Mouse (Mus musculus) hindbrain, embryonic 11.5 days (tissue): ENCODE measurements around the gene Ppp4r1. TPM values are rescaled to one million over a fixed set of nuclear protein-coding genes. Genes with fewer than 3 reads are reported as not detected.

Source experiments
- ATAC-seq: fragments of 200-750 bp; cut with Nextera tagmentation; 2 replicates; pipeline ENCODE4 v1.8.0; 2017; ENCODE audit warnings: mild to moderate bottlenecking, moderate TSS enrichment, moderate library complexity; ENCODE audit not compliant: low FRiP score
- DNase-seq: peaks from one replicate; pipeline ENCODE4 v3.0.0-alpha.2; 2015; ENCODE audit warnings: low spot score
- H3K27ac ChIP-seq: fragments of 300-500 bp; sonication (generic); 2 replicates; pipeline ENCODE4 v1.5.1; 2014; ENCODE audit warnings: mild to moderate bottlenecking, low read depth, low read length
- H3K27me3 ChIP-seq: fragments of 300-500 bp; sonication (generic); 2 replicates; pipeline ENCODE4 v1.6.1; 2014; ENCODE audit warnings: mild to moderate bottlenecking, low read length, moderate library complexity, mixed read lengths; ENCODE audit not compliant: control insufficient read depth, insufficient read depth
- H3K36me3 ChIP-seq: fragments of 300-500 bp; sonication (generic); 2 replicates; pipeline ENCODE4 v1.6.1; 2014; ENCODE audit warnings: mild to moderate bottlenecking, low read length, moderate library complexity, mixed read lengths; ENCODE audit not compliant: control insufficient read depth, insufficient read depth
- H3K4me1 ChIP-seq: fragments of 300-500 bp; sonication (generic); replicated peaks from 2 replicates; pipeline ENCODE4 v1.6.1; 2014; ENCODE audit warnings: low read length, mixed read lengths; ENCODE audit not compliant: control insufficient read depth, insufficient read depth
- H3K4me2 ChIP-seq: fragments of 300-500 bp; sonication (generic); replicated peaks from 2 replicates; pipeline ENCODE4 v1.6.1; 2014; ENCODE audit warnings: mild to moderate bottlenecking, low read depth, low read length
- H3K4me3 ChIP-seq: fragments of 300-500 bp; sonication (generic); 2 replicates; pipeline ENCODE4 v1.5.1; 2014; ENCODE audit warnings: low read depth, low read length
- H3K9ac ChIP-seq: fragments of 300-500 bp; sonication (generic); 2 replicates; pipeline ENCODE4 v1.6.1; 2014; ENCODE audit warnings: low read depth, low read length
- H3K9me3 ChIP-seq: fragments of 300-500 bp; sonication (generic); 2 replicates; pipeline ENCODE4 v1.6.1; 2016; ENCODE audit warnings: low read length; ENCODE audit not compliant: control insufficient read depth
- WGBS: fragments of 180-500 bp; shearing (Covaris S2); extraction: QIAGEN DNeasy Blood & Tissue Kit; methylation state at CpG from one replicate; pipeline ENCODE4 v1.1.7; 2014; 5-methylcytosine and 5-hydroxymethylcytosine counted together
- polyA plus RNA-seq: library from polyadenylated mRNA; unstranded; fragments of >200 nt; fragmentation: Nextera tagmentation; extraction: Ambion mirVana; gene quantifications from 2 replicates; pipeline ENCODE4 v1.2.1, GENCODE M21; 2014

Gene Ppp4r1
- polyA plus RNA-seq, 1 experiment from 2014 or later: 48.9 TPM

DNA sequence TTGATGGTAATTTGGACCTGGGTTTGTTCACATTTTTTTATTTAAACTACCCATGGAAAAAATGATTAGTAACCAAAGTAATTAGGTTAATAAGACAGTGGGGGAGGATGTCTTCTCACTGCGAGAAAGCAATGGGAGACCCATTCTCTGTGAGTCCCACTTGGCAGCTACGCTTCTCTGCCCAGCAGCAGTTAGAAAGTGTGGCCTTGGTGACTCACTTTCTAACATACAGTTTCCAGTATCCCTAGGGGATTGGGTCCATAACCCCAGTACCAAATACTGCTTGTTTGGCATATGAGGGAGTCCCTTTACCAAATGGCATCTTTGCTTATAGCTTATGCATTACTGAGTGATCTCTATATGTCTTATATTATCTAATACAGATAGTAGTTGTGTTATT, 8.8 kb downstream of the Ppp4r1 start:
- H3K36me3 ChIP-seq: no peaks in the 10 kb centered on the region
- WGBS: 95% methylated on average over 2 of the region's 2 CpGs
- no peaks in the 10 kb centered on the region for H3K27me3 ChIP-seq
- ATAC-seq (no peak), DNase-seq (no peak)
- no peak overlapping the region for H3K4me2 ChIP-seq
- H3K9me3 ChIP-seq: no peaks in the 10 kb centered on the region
- no peak overlapping the region for H3K9ac ChIP-seq
- H3K4me1 ChIP-seq: no peaks in the 10 kb centered on the region
- no peak overlapping the region for H3K4me3 ChIP-seq
- no peak overlapping the region for H3K27ac ChIP-seq

DNA sequence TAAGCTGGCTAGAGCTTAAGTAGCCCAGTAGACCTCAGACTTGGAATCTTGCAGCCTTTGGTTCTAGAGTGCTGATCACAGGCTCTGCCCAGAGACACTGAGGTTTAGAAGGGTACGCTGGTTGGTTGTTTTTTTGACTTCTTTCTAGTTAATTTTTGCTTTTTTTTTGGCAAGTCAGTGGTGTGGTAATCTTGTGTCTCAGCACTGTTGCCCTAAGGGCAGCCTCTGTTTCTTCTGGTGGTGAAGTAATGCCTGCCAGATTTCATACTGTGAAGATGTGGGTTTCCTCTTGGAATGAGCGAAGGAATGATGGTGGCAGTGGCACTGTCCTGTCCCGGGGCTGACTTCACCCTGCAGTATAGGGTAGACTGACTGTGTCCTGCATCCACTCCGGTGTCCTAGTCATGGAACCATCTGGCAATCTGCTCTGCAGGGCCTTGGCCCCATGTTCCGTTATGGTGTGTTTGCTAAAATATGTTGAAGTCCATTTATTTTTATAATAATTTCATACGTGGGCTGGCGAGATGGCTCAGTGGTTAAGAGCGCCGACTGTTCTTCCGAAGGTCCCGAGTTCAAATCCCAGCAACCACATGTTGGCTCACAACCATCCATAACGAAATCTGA, 11.0 kb downstream of the Ppp4r1 start:
- H3K9me3 ChIP-seq: no peaks in the 10 kb centered on the region
- 97% methylated on average over 12 of the region's 12 CpGs for WGBS
- no peak overlapping the region for H3K27ac ChIP-seq
- no peak overlapping the region for H3K4me2 ChIP-seq
- no peak for DNase-seq
- no peaks in the 10 kb centered on the region for H3K36me3 ChIP-seq
- ATAC-seq: no peak
- H3K27me3 ChIP-seq: no peaks in the 10 kb centered on the region
- no peak overlapping the region for H3K9ac ChIP-seq
- no peaks in the 10 kb centered on the region for H3K4me1 ChIP-seq
- H3K4me3 ChIP-seq: no peak overlapping the region

DNA sequence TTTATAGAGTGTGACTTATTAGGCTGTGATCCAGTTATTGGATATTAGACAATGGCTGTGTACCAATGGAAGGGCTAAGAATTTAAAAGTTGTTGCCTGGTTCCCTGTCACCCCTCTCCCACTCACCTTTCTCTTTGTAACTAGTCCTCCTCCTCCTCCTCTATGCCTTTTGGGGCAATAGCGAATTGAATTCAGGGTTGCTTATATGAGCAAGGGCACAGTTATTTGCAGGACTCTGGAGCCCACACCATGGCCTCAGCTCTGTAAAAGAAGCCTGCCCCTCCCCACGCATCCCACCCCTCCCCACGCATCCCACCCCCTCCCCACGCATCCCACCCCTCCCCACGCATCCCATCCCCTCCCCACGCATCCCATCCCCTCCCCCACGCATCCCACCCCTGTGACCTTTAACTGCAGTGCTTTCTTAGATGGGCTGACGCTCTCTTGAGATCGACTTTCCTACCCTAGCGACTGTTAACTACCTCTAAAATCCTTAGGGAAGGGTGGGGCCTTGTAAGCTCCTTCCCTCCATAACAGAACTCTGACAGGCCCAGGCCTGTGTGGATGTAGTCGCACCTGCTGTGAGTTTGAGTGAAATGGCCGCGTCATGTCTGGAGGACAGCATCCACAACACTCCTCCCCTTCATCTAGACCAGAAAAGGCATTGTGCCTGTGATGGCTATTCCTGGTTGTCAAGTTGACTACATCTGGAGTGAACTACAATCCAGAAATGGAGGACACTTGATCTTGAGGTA, 11.9 kb downstream of the Ppp4r1 start:
- no peak overlapping the region for H3K4me3 ChIP-seq
- ATAC-seq: no peak

DNA sequence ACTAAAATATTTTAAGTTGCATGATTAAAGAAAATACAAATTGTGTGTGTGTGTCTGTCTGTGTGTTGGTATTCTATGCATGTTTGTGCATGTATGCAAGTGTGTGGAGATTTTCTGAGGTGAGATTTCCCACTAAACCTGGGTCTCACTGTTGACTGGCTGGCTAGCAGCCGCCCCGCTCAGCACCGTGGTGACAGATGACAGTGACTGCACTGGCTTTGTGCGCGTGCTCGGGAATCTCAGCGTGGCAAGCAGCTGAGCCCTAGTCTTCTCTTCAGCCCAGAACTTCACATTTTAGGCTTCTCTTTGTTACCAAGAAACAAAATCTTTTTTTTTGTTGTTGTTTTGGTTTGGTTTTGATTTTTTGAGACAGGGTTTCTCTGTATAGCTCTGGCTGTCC, 13.7 kb downstream of the Ppp4r1 start:
- Histone ChIP-seq H3K27me3 (no peaks in the 10 kb centered on the region), H3K9me3 (no peaks in the 10 kb centered on the region), H3K9ac (no peak overlapping the region), H3K4me3 (no peak overlapping the region), H3K36me3 (no peaks in the 10 kb centered on the region), H3K27ac (no peak overlapping the region), H3K4me2 (no peak overlapping the region), H3K4me1 (no peaks in the 10 kb centered on the region)
- WGBS: 72% methylated on average over 7 of the region's 7 CpGs
- ATAC-seq (no peak), DNase-seq (no peak)

More for the DNA sequence above, 11.9 kb downstream of the Ppp4r1 start:
- H3K27ac ChIP-seq: no peak overlapping the region
- no peaks in the 10 kb centered on the region for H3K9me3 ChIP-seq
- H3K27me3 ChIP-seq: no peaks in the 10 kb centered on the region
- H3K36me3 ChIP-seq: no peaks in the 10 kb centered on the region
- no peaks in the 10 kb centered on the region for H3K4me1 ChIP-seq
- DNase-seq: no peak
- H3K4me2 ChIP-seq: no peak overlapping the region
- WGBS: 85% methylated on average over 13 of the region's 13 CpGs
- H3K9ac ChIP-seq: no peak overlapping the region

DNA sequence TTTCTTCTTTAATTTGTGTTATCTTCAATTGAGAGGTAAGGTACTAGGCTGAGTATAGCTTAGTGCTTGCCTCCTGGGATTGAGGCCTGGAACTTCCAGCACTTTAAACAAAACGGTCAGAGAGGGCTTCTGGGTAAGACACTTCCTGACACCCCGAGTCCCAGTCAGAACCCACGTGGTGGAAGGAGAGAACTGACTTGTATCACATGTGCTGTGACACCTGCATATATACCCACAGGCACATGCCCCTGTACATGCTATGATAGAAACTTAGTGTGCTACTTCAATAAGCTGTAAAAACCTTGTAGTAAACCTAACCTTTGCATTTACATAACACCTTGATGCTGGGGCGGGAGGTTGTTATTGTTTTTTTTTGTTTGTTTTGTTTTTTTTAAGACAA, 16.1 kb downstream of the Ppp4r1 start:
- ATAC-seq (no peak), DNase-seq (no peak)
- H3K27me3 ChIP-seq: no peaks in the 10 kb centered on the region
- H3K4me2 ChIP-seq: no peak overlapping the region
- H3K9ac ChIP-seq: no peak overlapping the region
- H3K4me1 ChIP-seq: no peaks in the 10 kb centered on the region
- H3K36me3 ChIP-seq: no peaks in the 10 kb centered on the region
- WGBS: 81% methylated on average over 4 of the region's 4 CpGs
- H3K27ac ChIP-seq: no peak overlapping the region
- H3K4me3 ChIP-seq: no peak overlapping the region
- H3K9me3 ChIP-seq: no peaks in the 10 kb centered on the region

DNA sequence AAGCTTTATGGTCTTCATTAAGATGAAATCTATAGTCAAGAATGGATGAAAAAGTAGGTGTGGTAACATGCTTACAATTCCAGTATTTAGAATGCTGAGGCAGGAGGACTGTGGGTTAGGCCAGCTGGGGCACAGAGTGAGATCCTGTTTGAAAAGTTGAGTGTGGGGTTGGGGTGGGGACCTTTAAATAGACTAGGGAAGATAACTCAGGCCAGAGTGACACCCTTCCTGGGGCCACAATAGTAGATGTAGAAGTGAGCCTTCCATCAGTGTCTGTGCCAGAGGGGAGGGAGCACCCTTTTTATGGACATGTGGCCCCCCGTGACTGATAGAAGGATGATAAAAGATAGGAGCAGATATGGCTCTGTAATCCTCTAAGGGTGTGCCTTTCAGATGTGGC, 17.0 kb downstream of the Ppp4r1 start:
- 100% methylated on average over 1 of the region's 1 CpGs for WGBS

DNA sequence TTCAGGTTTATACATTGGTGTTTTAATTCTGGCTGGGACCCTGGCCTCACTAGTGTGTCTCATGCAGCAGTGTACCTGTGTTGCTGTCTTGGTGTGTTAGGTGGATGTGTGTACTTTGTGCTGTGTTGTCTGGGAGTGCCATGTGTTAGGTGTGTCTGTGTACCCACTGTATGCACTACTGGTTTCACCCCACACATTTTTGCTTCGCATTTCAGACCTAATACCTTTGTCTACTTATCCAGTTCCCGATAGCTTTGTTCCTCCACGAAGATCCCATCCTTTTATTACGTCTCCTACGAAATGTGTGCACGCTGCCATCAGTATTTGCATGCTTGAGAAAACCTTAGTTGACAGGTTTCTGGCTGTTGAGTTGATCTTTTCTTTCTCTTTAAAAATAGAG, 18.1 kb downstream of the Ppp4r1 start:
- WGBS: 97% methylated on average over 6 of the region's 6 CpGs
- Histone ChIP-seq H3K4me2 (no peak overlapping the region), H3K4me3 (no peak overlapping the region), H3K9me3 (no peaks in the 10 kb centered on the region), H3K9ac (no peak overlapping the region), H3K36me3 (no peaks in the 10 kb centered on the region), H3K4me1 (no peaks in the 10 kb centered on the region), H3K27me3 (no peaks in the 10 kb centered on the region), H3K27ac (no peak overlapping the region)
- ATAC-seq (no peak), DNase-seq (no peak)

More for the DNA sequence above, 17.0 kb downstream of the Ppp4r1 start:
- no peaks in the 10 kb centered on the region for H3K9me3 ChIP-seq
- DNase-seq: no peak
- no peaks in the 10 kb centered on the region for H3K36me3 ChIP-seq
- H3K4me2 ChIP-seq: no peak overlapping the region
- H3K4me3 ChIP-seq: no peak overlapping the region
- H3K4me1 ChIP-seq: no peaks in the 10 kb centered on the region
- no peak overlapping the region for H3K27ac ChIP-seq
- H3K27me3 ChIP-seq: no peaks in the 10 kb centered on the region
- no peak for ATAC-seq
- H3K9ac ChIP-seq: no peak overlapping the region

DNA sequence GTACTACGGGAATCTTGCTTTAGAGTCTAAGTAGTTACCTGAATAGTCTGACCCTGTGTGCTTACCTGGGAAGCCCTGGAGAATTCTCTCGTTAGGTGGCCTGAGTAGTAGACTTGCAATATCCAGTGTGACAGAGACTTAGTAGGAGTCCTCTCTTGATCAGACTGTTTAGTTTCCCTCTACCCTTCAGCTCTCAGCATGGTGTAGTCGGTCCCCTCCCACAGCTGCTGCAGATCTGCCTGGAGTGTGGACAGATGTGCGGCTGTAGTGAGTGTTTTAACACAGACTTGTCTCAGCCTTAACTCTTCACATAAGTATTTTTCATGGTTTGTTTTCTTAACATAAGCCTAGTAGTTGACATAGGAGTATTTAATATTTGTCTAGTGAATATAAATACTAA, 19.7 kb downstream of the Ppp4r1 start:
- no peak for ATAC-seq
- H3K4me1 ChIP-seq: no peaks in the 10 kb centered on the region
- DNase-seq: no peak
- H3K36me3 ChIP-seq: no peaks in the 10 kb centered on the region
- no peaks in the 10 kb centered on the region for H3K27me3 ChIP-seq
- WGBS: 79% methylated on average over 4 of the region's 4 CpGs
- no peak overlapping the region for H3K4me2 ChIP-seq
- no peaks in the 10 kb centered on the region for H3K9me3 ChIP-seq
- H3K9ac ChIP-seq: no peak overlapping the region
- H3K27ac ChIP-seq: no peak overlapping the region
- H3K4me3 ChIP-seq: no peak overlapping the region

DNA sequence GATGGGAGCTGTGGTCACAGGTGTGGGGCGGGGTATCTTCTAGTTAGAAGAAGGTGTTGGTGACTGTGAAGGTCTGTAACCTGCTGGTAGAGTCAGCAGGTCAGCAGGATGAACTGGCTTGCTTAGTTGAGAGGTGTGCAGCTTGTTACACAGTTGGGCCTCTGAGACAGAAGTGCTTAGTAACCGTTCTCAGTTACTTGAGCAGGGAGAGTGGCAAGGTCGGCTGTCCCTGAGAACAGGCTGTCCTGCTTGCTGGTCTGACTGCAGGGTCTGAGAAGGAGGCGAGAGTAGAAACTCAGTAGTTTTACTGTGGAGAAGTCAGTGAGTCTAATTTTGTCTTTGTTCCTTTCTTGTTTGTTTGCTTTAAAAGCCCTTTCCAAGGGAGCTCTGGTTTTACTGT, 23.6 kb downstream of the Ppp4r1 start:
- H3K27ac ChIP-seq: no peak overlapping the region

More for the DNA sequence above, 23.6 kb downstream of the Ppp4r1 start:
- no peak for DNase-seq
- Histone ChIP-seq H3K36me3 (no peaks in the 10 kb centered on the region), H3K9ac (no peak overlapping the region), H3K4me3 (no peak overlapping the region), H3K4me2 (no peak overlapping the region), H3K4me1 (no peaks in the 10 kb centered on the region), H3K27me3 (no peaks in the 10 kb centered on the region), H3K9me3 (no peaks in the 10 kb centered on the region)
- WGBS: 79% methylated on average over 4 of the region's 4 CpGs
- no peak for ATAC-seq
